Mouse (Mus musculus): ENCODE data around the gene Traf5. TPM values are rescaled to one million over a fixed set of nuclear protein-coding genes. Genes with fewer than 3 reads are reported as not detected.

Traf5 gene
- polyA plus RNA-seq, 1 experiment from 2014 or later, result 9.9 TPM

- no peak overlapping the region for H3K27ac ChIP-seq
- H3K36me3 ChIP-seq, result no peaks in the 10 kb centered on the region
- H3K9ac ChIP-seq, result no peak overlapping the region
- no peak overlapping the region for H3K4me2 ChIP-seq
- WGBS (ENCODE audit: insufficient replicate concordance), result 60% methylated on average over 8 of the region's 8 CpGs
- H3K4me1 ChIP-seq, result peaks cover 27% of the 10 kb centered on the region
- no peak overlapping the region for H3K4me3 ChIP-seq
- ATAC-seq, result no peak
- H3K27me3 ChIP-seq (replicated peaks), result peaks cover 38% of the 10 kb centered on the region
- no peaks in the 10 kb centered on the region for H3K9me3 ChIP-seq (replicated peaks)
These were observed 105.5 kb downstream of the Traf5 start for GRCm38 (mm10) chr1:191986674-191987480.

GRCm38 (mm10) chr1:191981426-191982102, 110.8 kb downstream of the Traf5 start:
- Histone ChIP-seq H3K27ac (no peak overlapping the region), H3K4me2 (no peak overlapping the region), H3K27me3 (replicated peaks) (peaks cover 72% of the 10 kb centered on the region), H3K36me3 (no peaks in the 10 kb centered on the region), H3K9ac (no peak overlapping the region), H3K4me1 (no peaks in the 10 kb centered on the region), H3K4me3 (no peak overlapping the region), H3K9me3 (replicated peaks) (no peaks in the 10 kb centered on the region)
- WGBS (ENCODE audit: insufficient replicate concordance), result 47% methylated on average over 6 of the region's 6 CpGs
- ATAC-seq, result peak; percentile 27; the same call in 1 of the 2 replicates

GRCm38 (mm10) chr1:191977187-191977586, 115.2 kb downstream of the Traf5 start, which contains the start of gene Rd3:
Gene Rd3, plus strand, starts transcription at chr1:191977370.
- H3K27ac ChIP-seq, result no peak within 1 kb of the TSS
- no peak within 1 kb of the TSS for H3K4me2 ChIP-seq
- no peak for ATAC-seq
- 58% methylated on average over 5 of the region's 5 CpGs for WGBS (ENCODE audit: insufficient replicate concordance)
- H3K4me3 ChIP-seq, result no peak within 1 kb of the TSS
- H3K9ac ChIP-seq, result no peak within 1 kb of the TSS
- no peaks in the 10 kb centered on the region for H3K9me3 ChIP-seq (replicated peaks)
- H3K36me3 ChIP-seq, result no peaks in the 10 kb centered on the region
- peaks cover 51% of the 10 kb centered on the region for H3K27me3 ChIP-seq (replicated peaks)
- H3K4me1 ChIP-seq, result no peaks in the 10 kb centered on the region

- 56% methylated on average over 13 of the region's 13 CpGs for WGBS (ENCODE audit: insufficient replicate concordance)
- no peak overlapping the region for H3K4me2 ChIP-seq
These were observed 117.6 kb downstream of the Traf5 start for GRCm38 (mm10) chr1:191974509-191975405.

GRCm38 (mm10) chr1:191969939-191970338, 122.4 kb downstream of the Traf5 start:
- Histone ChIP-seq H3K27me3 (replicated peaks) (peaks cover 3% of the 10 kb centered on the region), H3K27ac (no peak overlapping the region), H3K9me3 (replicated peaks) (no peaks in the 10 kb centered on the region), H3K36me3 (no peaks in the 10 kb centered on the region), H3K4me3 (no peak overlapping the region), H3K9ac (no peak overlapping the region), H3K4me2 (no peak overlapping the region), H3K4me1 (peaks cover under 1% of the 10 kb centered on the region; the same call in 1 of the 2 replicates)
- WGBS (ENCODE audit: insufficient replicate concordance), result 63% methylated on average over 5 of the region's 5 CpGs
- ATAC-seq, result no peak

More at GRCm38 (mm10) chr1:191974509-191975405, 117.6 kb downstream of the Traf5 start:
- ATAC-seq, result no peak
- Histone ChIP-seq H3K9ac (no peak overlapping the region), H3K4me3 (no peak overlapping the region), H3K4me1 (no peaks in the 10 kb centered on the region), H3K9me3 (replicated peaks) (no peaks in the 10 kb centered on the region), H3K36me3 (no peaks in the 10 kb centered on the region), H3K27ac (no peak overlapping the region), H3K27me3 (replicated peaks) (peaks cover 33% of the 10 kb centered on the region)

- H3K4me1 ChIP-seq, result peaks cover 10% of the 10 kb centered on the region
- 12% methylated on average over 13 of the region's 13 CpGs for WGBS (ENCODE audit: insufficient replicate concordance)
- H3K27ac ChIP-seq, result peak overlapping the region; percentile 55; the same call in 1 of the 2 replicates
These were observed 127.4 kb downstream of the Traf5 start for GRCm38 (mm10) chr1:191964773-191965481.

GRCm38 (mm10) chr1:191963948-191964772, 128.2 kb downstream of the Traf5 start:
- Histone ChIP-seq H3K9ac (no peak overlapping the region), H3K4me1 (peaks cover 10% of the 10 kb centered on the region), H3K36me3 (no peaks in the 10 kb centered on the region), H3K27ac (peak overlapping the region; percentile 55; the same call in 1 of the 2 replicates), H3K4me2 (no peak overlapping the region), H3K9me3 (replicated peaks) (no peaks in the 10 kb centered on the region), H3K27me3 (replicated peaks) (no peaks in the 10 kb centered on the region; the same call in 1 of the 2 replicates), H3K4me3 (no peak overlapping the region)
- peak; percentile 87 for ATAC-seq
- WGBS (ENCODE audit: insufficient replicate concordance), result 27% methylated on average over 8 of the region's 8 CpGs

More at GRCm38 (mm10) chr1:191964773-191965481, 127.4 kb downstream of the Traf5 start:
- no peaks in the 10 kb centered on the region for H3K36me3 ChIP-seq
- H3K4me3 ChIP-seq, result no peak overlapping the region
- no peaks in the 10 kb centered on the region; the same call in 1 of the 2 replicates for H3K27me3 ChIP-seq (replicated peaks)
- no peaks in the 10 kb centered on the region for H3K9me3 ChIP-seq (replicated peaks)
- H3K4me2 ChIP-seq, result no peak overlapping the region
- ATAC-seq, result peak; percentile 47
- no peak overlapping the region for H3K9ac ChIP-seq

- Histone ChIP-seq H3K4me1 (peaks cover 10% of the 10 kb centered on the region), H3K27ac (no peak overlapping the region), H3K9me3 (replicated peaks) (no peaks in the 10 kb centered on the region), H3K4me2 (no peak overlapping the region), H3K27me3 (replicated peaks) (no peaks in the 10 kb centered on the region; the same call in 1 of the 2 replicates), H3K36me3 (no peaks in the 10 kb centered on the region), H3K9ac (no peak overlapping the region), H3K4me3 (no peak overlapping the region)
- ATAC-seq, result no peak
- 63% methylated on average over 3 of the region's 3 CpGs for WGBS (ENCODE audit: insufficient replicate concordance)
These were observed 128.9 kb downstream of the Traf5 start for GRCm38 (mm10) chr1:191963413-191963812.

GRCm38 (mm10) chr1:191960946-191961345, 131.4 kb downstream of the Traf5 start:
- H3K4me2 ChIP-seq, result no peak overlapping the region
- 38% methylated on average over 2 of the region's 2 CpGs for WGBS (ENCODE audit: insufficient replicate concordance)
- no peak overlapping the region for H3K4me3 ChIP-seq
- no peak overlapping the region for H3K27ac ChIP-seq
- no peaks in the 10 kb centered on the region for H3K9me3 ChIP-seq (replicated peaks)
- no peaks in the 10 kb centered on the region for H3K36me3 ChIP-seq
- H3K9ac ChIP-seq, result no peak overlapping the region
- H3K4me1 ChIP-seq, result peaks cover 20% of the 10 kb centered on the region
- no peak for ATAC-seq
- no peaks in the 10 kb centered on the region; the same call in 1 of the 2 replicates for H3K27me3 ChIP-seq (replicated peaks)

GRCm38 (mm10) chr1:191957321-191957720, 135.0 kb downstream of the Traf5 start:
- H3K9ac ChIP-seq, result no peak overlapping the region
- no peak overlapping the region for H3K27ac ChIP-seq
- no peak overlapping the region for H3K4me2 ChIP-seq
- 90% methylated on average over 3 of the region's 3 CpGs for WGBS (ENCODE audit: insufficient replicate concordance)
- peaks cover 14% of the 10 kb centered on the region for H3K4me1 ChIP-seq
- H3K36me3 ChIP-seq, result no peaks in the 10 kb centered on the region
- H3K27me3 ChIP-seq (replicated peaks), result no peaks in the 10 kb centered on the region; the same call in 1 of the 2 replicates
- ATAC-seq, result no peak
- no peak overlapping the region for H3K4me3 ChIP-seq
- H3K9me3 ChIP-seq (replicated peaks), result no peaks in the 10 kb centered on the region

All from liver, embryonic 12.5 days (tissue).